Mouse (Mus musculus) monocyte, adult 59 days (primary cell): ENCODE results near the gene Aadacl2. TPM values are rescaled to one million over a fixed set of nuclear protein-coding genes. Genes with fewer than 3 reads are reported as not detected.

ENCODE experiments used
- total RNA-seq, 2 experiments: library from RNA; stranded (reverse); gene quantifications; one replicate each; pipeline ENCODE4 v1.2.4; 2023

Gene Aadacl2
- total RNA-seq: not detected

GRCm38 (mm10) chr3:60006443-60006842, at the start of gene Aadacl2:
Gene Aadacl2, plus strand, starts transcription at chr3:60006743.

GRCm38 (mm10) chr3:60025417-60025816, 18.9 kb downstream of the Aadacl2 start, which contains the start of gene Aadac:
Gene Aadac, plus strand, starts transcription at chr3:60025717.

Other genes with a start within 250 kb of the Aadacl2 start
- gene Gm8298, start 145.7 kb upstream of the Aadacl2 start, total RNA-seq: not detected
- not detected for gene C130079G13Rik, start 81.5 kb upstream of the Aadacl2 start, total RNA-seq
- gene Aadac, start 19.0 kb downstream of the Aadacl2 start, total RNA-seq: not detected
- gene Sucnr1, start 75.1 kb downstream of the Aadacl2 start, total RNA-seq: not detected